21 mouse cellular contexts compared by ENCODE assay signal in genomic region chr8:48880585-48880984, GRCm38 (mm10). TPM values are rescaled to one million over a fixed set of nuclear protein-coding genes. Genes with fewer than 3 reads are reported as not detected.
A peak's percentile ranks its signal among the peaks of the same experiment; 100 is the strongest.
DNase-seq lines count a peak whose midpoint lies in the region; ATAC-seq and TF ChIP-seq lines count a peak whose summit lies in the region.
"Had no signal": no experiment of that assay in that cellular context is flagged by ENCODE, and none has a peak within 500 bp of the region (broad histone marks: within the 10 kb centered on the region; RNA-seq: fewer than 3 reads in every experiment).

No protein-coding gene starts in this region.

- 87% methylated on average over 5 of the region's 5 CpGs for WGBS in forebrain, embryonic 14.5 days
- WGBS in forebrain, embryonic 10.5 days: 89% methylated on average over 5 of the region's 5 CpGs

- no peak for TF ChIP-seq CTCF in left cerebral cortex, adult 2 months (IDR thresholded peaks at IDR 0.05)

- H3K36me3 ChIP-seq in forebrain, embryonic 14.5 days (ENCODE audit: control insufficient read depth, insufficient read depth, low read length): no peaks in the 10 kb centered on the region
- no peaks in the 10 kb centered on the region for H3K36me3 ChIP-seq in forebrain, embryonic 10.5 days (replicated peaks)
- H3K36me3 ChIP-seq: heart, embryonic 10.5 days; neural tube, embryonic 13.5 days had no signal

- ATAC-seq in forebrain, embryonic 14.5 days: peak; percentile 20; the same call in 1 of the 2 replicates
- ATAC-seq in megakaryocyte progenitor cell, adult 5-6 weeks (replicated peaks; ENCODE audit: poor library complexity): no peak
- ATAC-seq: hindbrain, postnatal 0 days; lung, postnatal 0 days had no signal

- intact Hi-C loops in left cerebral cortex, adult 2 months (cut with DNase I): no loop called here
- intact Hi-C loops in heart, postnatal 25 days (cut with DNase I): no loop called here

- no peaks in the 10 kb centered on the region for H3K4me1 ChIP-seq in forebrain, embryonic 14.5 days (ENCODE audit: control insufficient read depth, insufficient read depth, low read length)
- no peaks in the 10 kb centered on the region for H3K4me1 ChIP-seq in forebrain, embryonic 10.5 days
- H3K4me1 ChIP-seq: heart, embryonic 10.5 days; neural tube, embryonic 13.5 days had no signal

- H3K9me3 ChIP-seq in forebrain, embryonic 14.5 days (replicated peaks; ENCODE audit: control insufficient read depth, low read length): no peaks in the 10 kb centered on the region
- no peaks in the 10 kb centered on the region for H3K9me3 ChIP-seq in forebrain, embryonic 10.5 days
- H3K9me3 ChIP-seq: heart, embryonic 10.5 days; neural tube, embryonic 13.5 days had no signal

- H3K9ac ChIP-seq in forebrain, embryonic 14.5 days (ENCODE audit: low read length): no peak overlapping the region
- H3K9ac ChIP-seq: liver, embryonic 14.5 days; neural tube, embryonic 13.5 days had no signal

- no peak overlapping the region for H3K4me2 ChIP-seq in forebrain, embryonic 14.5 days (ENCODE audit: low read length)
- H3K4me2 ChIP-seq: neural tube, embryonic 13.5 days had no signal

- no peaks in the 10 kb centered on the region for H3K27me3 ChIP-seq in forebrain, embryonic 14.5 days (replicated peaks; ENCODE audit: control insufficient read depth, insufficient read depth, low read length)
- no peaks in the 10 kb centered on the region for H3K27me3 ChIP-seq in forebrain, embryonic 10.5 days (ENCODE audit: poor library complexity, severe bottlenecking)
- H3K27me3 ChIP-seq: neural tube, embryonic 13.5 days had no signal

- H3K27ac ChIP-seq in forebrain, embryonic 14.5 days (ENCODE audit: low read depth, low read length): no peak overlapping the region
- no peak overlapping the region for H3K27ac ChIP-seq in forebrain, embryonic 10.5 days
- H3K27ac ChIP-seq in left cerebral cortex, adult 2 months: peak overlapping the region; percentile 15; the same call in 1 of the 2 replicates
- H3K27ac ChIP-seq: heart, embryonic 10.5 days; hindbrain, postnatal 0 days; liver, embryonic 14.5 days; neural tube, embryonic 13.5 days; stomach, postnatal 0 days had no signal

- peak; percentile 65 for DNase-seq in forebrain, embryonic 14.5 days (ENCODE audit: low spot score)
- DNase-seq in forebrain, embryonic 10.5 days (ENCODE audit: extremely low spot score, low spot score): no peak
- peak; percentile 4 to 13 for DNase-seq in right cerebral cortex, adult 2 months (ENCODE audit: low spot score in 2 of 2)
- DNase-seq in right cerebral cortex, postnatal 14 days: no peak
- DNase-seq in left cerebral cortex, adult 2 months (ENCODE audit: extremely low spot score in 1 of 2, low spot score in 2 of 2): no peak
- DNase-seq in urinary bladder, postnatal 25 days (ENCODE audit: low spot score): no peak
- no peak for DNase-seq in heart, postnatal 25 days (ENCODE audit: low spot score)
- DNase-seq: B cell, adult 2 months; cerebellum, adult 9-11 months; gastrocnemius, postnatal 14 days; heart, postnatal 14 days; kidney, adult 2 months; kidney, postnatal 36 days had no signal

- H3K4me3 ChIP-seq in forebrain, embryonic 14.5 days (ENCODE audit: low read depth, low read length): no peak overlapping the region
- H3K4me3 ChIP-seq in forebrain, embryonic 10.5 days: no peak overlapping the region
- H3K4me3 ChIP-seq in left cerebral cortex, adult 2 months: no peak overlapping the region
- H3K4me3 ChIP-seq: heart, embryonic 10.5 days; neural tube, embryonic 13.5 days had no signal

RNA-seq across cellular contexts. Expression of gene Tenm3, which starts 36.8 kb away (rescaled TPM):
- 12.5 and 23.2 TPM in 2 replicates for polyA plus RNA-seq in forebrain, embryonic 14.5 days (2014; fragmentation: Nextera tagmentation; extraction: Ambion mirVana)
- 39.0 and 41.4 TPM in 2 replicates for polyA plus RNA-seq in forebrain, embryonic 10.5 days (2016; fragmentation: Nextera tagmentation; extraction: Ambion mirVana)
- total RNA-seq in left cerebral cortex, adult 2 months (2021): 10 to 100 TPM; 61.8 to 76.5 TPM
- total RNA-seq in megakaryocyte progenitor cell, adult 5-6 weeks (2015): not detected in 2 replicates
- total RNA-seq in megakaryocyte progenitor cell, adult 5-6 weeks (2017): not detected in 2 replicates
- 1 to 10 TPM; 3.4 to 4.1 TPM for total RNA-seq in heart, postnatal 25 days (2021)
- total RNA-seq: megakaryocyte-erythroid progenitor cell, adult 5-6 weeks had no signal

Comparison
In these comparisons a context has a peak if more than half of its experiments do, and no peak if none do; other contexts are left out.
1. DNase-seq: peak in forebrain, embryonic 14.5 days (single experiment) and right cerebral cortex, adult 2 months (2 of 2); none in forebrain, embryonic 10.5 days (single experiment), right cerebral cortex, postnatal 14 days (single experiment), left cerebral cortex, adult 2 months (0 of 2), urinary bladder, postnatal 25 days (single experiment) and heart, postnatal 25 days (single experiment).
2. RNA of gene Tenm3, which starts 36.8 kb away (total RNA-seq): 61.8 to 76.5 TPM in left cerebral cortex, adult 2 months; 3.4 to 4.1 TPM in heart, postnatal 25 days and not detected in megakaryocyte progenitor cell, adult 5-6 weeks; every median in the first group is over 10 times any median in the second.